Mouse (Mus musculus) heart, postnatal 0 days (tissue): Measurements from ENCODE around the gene Rbbp4. TPM values are rescaled to one million over a fixed set of nuclear protein-coding genes. Genes with fewer than 3 reads are reported as not detected.

Source experiments
- ATAC-seq: fragments of 200-750 bp; cut with Nextera tagmentation; 2 replicates; pipeline ENCODE4 v1.8.0; 2017; ENCODE audit warnings: low read depth, moderate number of reproducible peaks, moderate library complexity; ENCODE audit not compliant: insufficient read depth
- DNase-seq: peaks from one replicate; pipeline ENCODE4 v3.0.0-alpha.2; 2016; ENCODE audit warnings: low spot score
- H3K27ac ChIP-seq: fragments of 300-500 bp; sonication (generic); 2 replicates; pipeline ENCODE4 v1.5.1; 2014; ENCODE audit warnings: low read depth, mild to moderate bottlenecking
- H3K27me3 ChIP-seq: fragments of 300-500 bp; sonication (generic); 2 replicates; pipeline ENCODE4 v1.6.1; 2014; ENCODE audit warnings: low read length, mixed read lengths; ENCODE audit not compliant: control insufficient read depth, insufficient read depth
- H3K36me3 ChIP-seq: fragments of 300-500 bp; sonication (generic); replicated peaks from 2 replicates; pipeline ENCODE4 v1.6.1; 2014; ENCODE audit warnings: low read length, mixed read lengths; ENCODE audit not compliant: control insufficient read depth, insufficient read depth
- H3K4me1 ChIP-seq: fragments of 300-500 bp; sonication (generic); 2 replicates; pipeline ENCODE4 v1.6.1; 2014; ENCODE audit warnings: antibody characterized with exemption; ENCODE audit not compliant: control insufficient read depth, insufficient read depth
- H3K4me2 ChIP-seq: fragments of 300-500 bp; sonication (generic); 2 replicates; pipeline ENCODE4 v1.6.1; 2014; ENCODE audit warnings: low read depth, mild to moderate bottlenecking, low read length, moderate library complexity
- H3K4me3 ChIP-seq: fragments of 300-500 bp; sonication (generic); 2 replicates; pipeline ENCODE4 v1.5.1; 2014; ENCODE audit warnings: low read depth, low read length
- H3K9ac ChIP-seq: fragments of 300-500 bp; sonication (generic); replicated peaks from 2 replicates; pipeline ENCODE4 v1.6.1; 2014; ENCODE audit warnings: low read depth, low read length, mixed read lengths
- H3K9me3 ChIP-seq: fragments of 300-500 bp; sonication (generic); replicated peaks from 2 replicates; pipeline ENCODE4 v1.6.1; 2016; ENCODE audit warnings: low read length; ENCODE audit not compliant: control insufficient read depth
- CTCF ChIP-seq: IDR thresholded peaks from 2 replicates; pipeline ENCODE4 v1.5.1; 2016; ENCODE audit warnings: antibody characterized with exemption, control low read depth, low read depth
- EP300 ChIP-seq: IDR thresholded peaks from 2 replicates; pipeline ENCODE4 v1.6.1; 2016; ENCODE audit warnings: antibody characterized with exemption, low read depth
- WGBS: fragments of 180-500 bp; shearing (Covaris S2); extraction: QIAGEN DNeasy Blood & Tissue Kit; methylation state at CpG from one replicate; pipeline ENCODE4 v1.1.7; 2014; 5-methylcytosine and 5-hydroxymethylcytosine counted together
- polyA plus RNA-seq: library from polyadenylated mRNA; unstranded; fragments of >200 nt; fragmentation: Nextera tagmentation; extraction: Ambion mirVana; gene quantifications from 2 replicates; pipeline ENCODE4 v1.2.1, GENCODE M21; 2015
- total RNA-seq: library from RNA; depleted of rRNA; stranded (reverse); fragments of >200 nt; gene quantifications from 2 replicates; pipeline ENCODE4 v1.2.3, GENCODE M21; 2014; ENCODE audit warnings: low replicate concordance

The Rbbp4 gene
- total and polyA plus RNA-seq, 2 experiments from 2014 or later: 97.3 to 222 TPM

GRCm38 (mm10) chr4:129293702-129294101 is 41.5 kb downstream of the Rbbp4 start:
- Histone ChIP-seq H3K27ac (no peak overlapping the region), H3K27me3 (no peaks in the 10 kb centered on the region), H3K4me1 (peaks cover 4% of the 10 kb centered on the region; the same call in 1 of the 2 replicates), H3K4me2 (peak overlapping the region; percentile 4; the same call in 1 of the 2 replicates), H3K36me3 (no peaks in the 10 kb centered on the region), H3K9ac (no peak overlapping the region), H3K9me3 (0 out of 2 replicates have a peak, but pooled peaks cover 5% of the 10 kb centered on the region), H3K4me3 (no peak overlapping the region)
- TF ChIP-seq CTCF (no peak), EP300 (no peak)
- ATAC-seq (no peak), DNase-seq (no peak)
- WGBS: 19% methylated on average over 16 of the region's 16 CpGs

- no peaks in the 10 kb centered on the region for H3K36me3 ChIP-seq
- no peaks in the 10 kb centered on the region for H3K27me3 ChIP-seq
- H3K9me3 ChIP-seq: 0 out of 2 replicates have a peak, but pooled peaks cover 5% of the 10 kb centered on the region
- H3K4me2 ChIP-seq: no peak overlapping the region
- H3K4me1 ChIP-seq: no peaks in the 10 kb centered on the region; the same call in 1 of the 2 replicates
- DNase-seq (no peak), ATAC-seq (no peak)
- no peak for TF ChIP-seq EP300
- no peak for TF ChIP-seq CTCF
- no peak overlapping the region for H3K27ac ChIP-seq
- no peak overlapping the region for H3K4me3 ChIP-seq
- 79% methylated on average over 7 of the region's 7 CpGs for WGBS
- H3K9ac ChIP-seq: no peak overlapping the region
Measured at GRCm38 (mm10) chr4:129292831-129293230, 42.3 kb downstream of the Rbbp4 start.

- DNase-seq (no peak), ATAC-seq (no peak)
- peaks cover 16% of the 10 kb centered on the region; the same call in 1 of the 2 replicates for H3K27me3 ChIP-seq
- no peaks in the 10 kb centered on the region for H3K36me3 ChIP-seq
- peaks cover 9% of the 10 kb centered on the region; the same call in 1 of the 2 replicates for H3K4me1 ChIP-seq
- 93% methylated on average over 8 of the region's 8 CpGs for WGBS
- H3K27ac ChIP-seq: no peak overlapping the region
- H3K9ac ChIP-seq: no peak overlapping the region
- H3K4me2 ChIP-seq: no peak overlapping the region
- 0 out of 2 replicates have a peak, but pooled peaks cover 5% of the 10 kb centered on the region for H3K9me3 ChIP-seq
- TF ChIP-seq CTCF (no peak), EP300 (no peak)
- no peak overlapping the region for H3K4me3 ChIP-seq
Measured at GRCm38 (mm10) chr4:129289671-129290070, 45.5 kb downstream of the Rbbp4 start.

GRCm38 (mm10) chr4:129288067-129288466 is 47.1 kb downstream of the Rbbp4 start:
- DNase-seq (peak; percentile 11), ATAC-seq (peak; percentile 42; the same call in 1 of the 2 replicates)
- peak overlapping the region; percentile 99 for H3K4me2 ChIP-seq
- peaks cover 16% of the 10 kb centered on the region; the same call in 1 of the 2 replicates for H3K27me3 ChIP-seq
- H3K9me3 ChIP-seq: 0 out of 2 replicates have a peak, but pooled peaks cover 5% of the 10 kb centered on the region
- H3K9ac ChIP-seq: peak overlapping the region; percentile 70; the same call in 1 of the 2 replicates
- peak overlapping the region; percentile 62 for H3K4me3 ChIP-seq
- no peak for TF ChIP-seq CTCF
- TF ChIP-seq EP300: no peak
- peak overlapping the region; percentile 71 for H3K27ac ChIP-seq
- WGBS: 31% methylated on average over 3 of the region's 3 CpGs
- peaks cover 9% of the 10 kb centered on the region; the same call in 1 of the 2 replicates for H3K4me1 ChIP-seq
- H3K36me3 ChIP-seq: no peaks in the 10 kb centered on the region

GRCm38 (mm10) chr4:129287472-129287981 is 47.6 kb downstream of the Rbbp4 start, which contains the start of gene Sync:
Gene Sync (plus strand): TSS chr4:129287617.
- DNase-seq (peak; percentile 44), ATAC-seq (peak; percentile 71)
- WGBS: under 1% methylated on average over 43 of the region's 53 CpGs
- peak within 1 kb of the TSS; percentile 70 for H3K9ac ChIP-seq
- TF ChIP-seq CTCF: no peak
- no peak for TF ChIP-seq EP300
- H3K4me2 ChIP-seq: peak within 1 kb of the TSS; percentile 99
- 0 out of 2 replicates have a peak, but pooled peaks cover 2% of the 10 kb centered on the region for H3K9me3 ChIP-seq
- H3K27ac ChIP-seq: peak within 1 kb of the TSS; percentile 71
- no peaks in the 10 kb centered on the region for H3K36me3 ChIP-seq
- H3K4me1 ChIP-seq: peaks cover 9% of the 10 kb centered on the region; the same call in 1 of the 2 replicates
- H3K4me3 ChIP-seq: peak within 1 kb of the TSS; percentile 62
- peaks cover 16% of the 10 kb centered on the region; the same call in 1 of the 2 replicates for H3K27me3 ChIP-seq
